Mouse (Mus musculus) lung, postnatal 10 days (tissue): ENCODE measurements at regions not wholly inside any gene's neighbourhood (a gene's known extent, or its start where the extent isn't known, plus 50 kb on each side); places are given as distances from the start of the nearest gene placed in this dataset.
"Not testable (repeated sequence)": the region's sequence is repeated elsewhere in the genome, so short reads cannot be mapped to it uniquely, and the experiment has no call there.

Experiments used
- DNase-seq: peaks from one replicate; pipeline ENCODE4 v3.0.0; 2021

DNA sequence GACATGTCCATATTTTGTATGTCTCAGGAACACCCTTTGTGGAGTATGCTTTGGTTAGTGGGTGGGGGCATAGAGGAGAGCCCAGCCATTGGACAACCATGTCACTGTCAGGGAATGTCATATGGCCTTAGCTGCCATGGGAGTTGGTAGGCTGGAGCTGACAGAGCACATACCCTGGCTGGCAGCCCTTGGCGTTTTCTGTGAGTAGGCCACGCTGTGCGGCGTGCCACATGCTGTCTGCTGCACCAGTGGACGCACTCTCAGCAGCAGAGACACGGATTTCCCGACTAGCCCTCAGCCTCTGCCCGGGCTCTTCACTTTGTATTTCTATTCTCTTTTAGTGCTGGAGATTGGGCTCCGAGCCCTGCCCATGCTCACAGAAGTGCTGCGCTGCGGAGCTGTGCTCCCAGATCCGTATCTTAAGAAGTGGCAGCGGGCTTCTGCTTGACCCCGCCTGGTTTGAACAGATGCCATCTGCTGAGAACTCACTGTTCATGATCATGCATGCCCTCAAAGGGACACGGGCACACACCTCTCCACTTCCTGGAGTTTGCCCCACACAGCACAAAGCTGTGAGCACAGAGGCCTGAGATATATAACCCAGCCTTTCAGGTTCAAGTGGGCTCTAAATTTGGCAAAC is 160.1 kb downstream of the Sall1 start:
- DNase-seq: no peak

DNA sequence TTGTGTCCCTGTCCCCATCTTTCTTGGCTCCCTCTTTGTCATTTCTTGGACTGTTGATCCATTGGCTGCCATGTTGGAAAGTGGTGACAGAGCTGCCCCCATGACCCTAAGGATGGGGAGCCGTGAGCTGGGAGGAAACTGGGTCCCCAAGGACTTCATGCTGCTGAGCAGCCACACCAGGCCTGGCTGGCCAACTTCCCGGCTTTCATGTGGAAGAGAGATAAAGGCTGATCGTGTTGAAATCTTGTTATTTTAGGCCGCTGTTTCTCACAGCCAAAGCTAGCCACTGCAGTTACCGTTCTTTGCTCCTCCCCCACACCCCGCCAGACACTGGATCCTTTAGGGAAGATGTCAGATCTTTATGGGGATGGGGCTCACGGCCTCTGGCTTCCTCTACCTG is 164.1 kb downstream of the Sall1 start:
- peak; percentile 33 for DNase-seq

DNA sequence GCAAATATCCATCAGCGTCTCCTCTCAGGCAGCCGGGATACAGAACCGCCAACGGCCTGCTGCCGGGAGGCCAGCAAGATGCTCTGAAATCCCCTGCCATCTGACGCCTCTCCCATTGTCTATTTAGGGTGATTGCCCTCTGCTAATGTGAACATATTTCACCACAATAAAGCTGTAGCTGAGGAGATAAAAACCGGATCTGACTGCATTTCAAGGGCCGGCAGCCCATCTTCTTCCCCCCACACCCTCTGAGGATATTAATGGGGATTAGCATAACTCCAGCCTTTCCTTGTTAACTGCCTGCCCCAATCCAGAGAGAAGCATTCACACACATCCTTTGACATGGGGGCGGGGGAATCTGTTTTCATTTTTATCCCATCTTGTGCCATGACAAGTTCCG is 166.0 kb downstream of the Sall1 start:
- no peak for DNase-seq

DNA sequence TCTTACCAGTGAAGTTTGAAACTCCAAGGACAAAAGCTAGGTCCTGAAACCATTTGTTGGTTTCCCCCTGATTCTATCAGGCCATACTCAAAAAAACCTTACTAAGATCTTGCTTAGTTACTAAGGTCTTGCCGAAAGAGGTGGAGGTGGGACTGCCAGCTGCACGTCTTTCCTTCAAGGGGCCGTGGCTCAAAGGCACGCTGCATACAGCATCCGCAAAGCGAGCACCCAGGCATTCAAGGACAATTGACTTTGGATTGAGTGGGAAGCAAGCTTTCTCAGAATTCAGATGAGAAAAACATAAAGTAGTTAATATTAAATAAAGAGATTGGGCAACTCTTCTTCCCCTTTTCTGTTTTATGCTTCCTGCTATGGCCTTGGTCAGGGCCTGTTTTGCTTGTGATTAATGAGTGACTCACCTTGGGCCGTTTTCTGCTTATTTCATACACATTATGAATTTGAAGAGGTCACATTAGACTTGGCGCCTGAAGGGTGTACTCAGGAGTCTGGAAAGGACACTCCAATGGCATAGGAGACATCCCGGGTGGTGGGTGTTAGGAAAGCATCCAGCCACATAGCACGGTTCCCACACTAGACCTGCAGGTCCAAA is 166.1 kb downstream of the Cyld start:
- DNase-seq: no peak

DNA sequence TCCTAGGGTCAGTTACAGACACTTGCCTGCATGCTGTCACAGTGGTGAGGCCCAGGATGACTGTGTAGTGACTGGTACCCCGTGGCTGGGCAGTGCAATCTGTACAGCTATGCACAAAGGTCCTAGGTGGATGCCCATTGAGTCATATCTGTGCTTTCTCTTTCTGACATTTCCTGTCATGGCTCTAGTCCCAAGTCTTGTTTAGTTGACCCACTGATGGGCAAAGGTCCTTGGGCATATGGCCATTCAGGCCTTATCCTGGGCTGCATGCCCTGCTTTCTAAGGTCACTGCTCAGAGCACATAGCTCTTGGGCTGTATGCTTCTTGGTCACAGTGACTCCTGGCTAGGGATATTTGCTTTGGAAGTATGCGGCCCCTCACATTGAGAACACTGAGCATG is 160.4 kb downstream of the Cyld start:
- DNase-seq: no peak

DNA sequence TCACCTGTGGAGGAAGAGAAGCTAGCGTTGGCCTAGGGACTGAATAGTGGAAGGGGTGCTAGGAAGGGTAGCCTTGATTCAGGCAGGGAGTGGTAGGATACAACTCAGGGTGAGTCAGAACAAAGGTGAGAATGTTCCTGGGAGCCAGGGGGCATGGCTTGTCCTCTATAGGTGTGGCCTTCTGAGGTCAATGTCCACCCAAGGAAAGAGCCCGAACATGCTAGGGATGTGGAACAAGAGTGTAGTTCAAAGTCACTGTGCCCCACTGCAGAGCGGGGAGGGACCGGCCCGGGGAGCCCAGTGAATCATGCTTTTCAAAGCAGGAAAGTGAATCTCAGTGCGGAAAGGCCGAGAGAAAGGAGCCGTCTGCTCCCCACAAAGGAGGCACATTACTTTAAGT is 156.4 kb downstream of the Cyld start:
- no peak for DNase-seq

DNA sequence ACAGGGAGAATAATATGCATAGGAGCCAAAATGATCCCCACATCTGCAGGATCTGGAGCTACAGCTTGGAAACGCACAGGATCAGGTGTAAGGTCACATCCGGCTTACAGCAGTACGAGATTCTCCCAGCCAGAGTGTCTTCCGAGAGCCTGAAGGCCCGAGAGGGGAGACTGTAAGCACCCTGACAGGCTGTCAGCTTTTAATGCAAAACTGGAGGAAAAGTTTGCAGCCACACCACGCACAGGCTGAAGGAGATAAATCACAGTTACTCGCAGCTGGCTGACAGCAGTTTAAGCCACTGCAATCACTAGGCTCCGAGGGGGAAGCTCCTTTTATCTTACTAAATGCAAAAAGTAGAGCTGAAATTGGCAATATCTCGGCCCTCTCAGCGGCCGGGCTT is 149.1 kb downstream of the Cyld start:
- no peak for DNase-seq

DNA sequence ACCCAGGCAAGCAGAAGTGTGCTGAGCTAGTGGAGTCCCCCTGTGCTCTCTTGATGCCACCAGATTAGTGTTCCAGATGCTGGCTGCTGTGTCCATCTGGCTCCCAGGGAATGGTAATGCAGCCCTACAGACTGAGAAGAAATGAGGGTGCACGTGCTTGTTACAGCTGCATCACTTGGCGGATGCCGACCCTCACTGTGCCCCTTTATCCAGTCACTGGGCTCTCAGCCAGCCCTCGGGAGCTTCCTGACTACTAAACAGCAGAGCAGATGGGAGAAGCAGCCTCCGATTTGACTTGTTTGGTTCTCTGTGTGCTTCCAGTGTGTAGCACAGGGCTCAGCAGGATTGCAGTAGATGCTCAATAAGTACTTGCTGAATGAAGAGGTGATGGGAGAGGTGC is 147.5 kb downstream of the Cyld start:
- DNase-seq: no peak

DNA sequence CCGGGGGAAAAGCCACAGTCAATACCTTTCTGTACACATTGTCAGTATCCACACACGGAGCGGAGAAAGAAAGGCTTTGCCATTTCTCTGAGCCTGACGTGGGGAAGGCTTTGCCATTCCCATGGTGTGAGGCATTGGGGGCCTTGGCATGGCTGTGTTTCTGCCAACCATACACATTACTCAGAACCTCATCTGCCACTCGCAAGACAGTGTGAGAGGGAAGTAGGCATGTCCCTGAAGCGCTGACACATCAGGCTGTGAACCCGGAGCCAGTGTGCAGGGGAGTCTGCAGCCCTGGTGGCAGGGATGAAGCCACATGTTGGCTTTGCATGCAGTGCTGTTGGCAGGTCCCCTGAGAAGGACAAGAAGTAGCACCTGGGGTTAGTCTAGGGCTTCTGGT is 145.6 kb downstream of the Cyld start:
- DNase-seq: no peak

DNA sequence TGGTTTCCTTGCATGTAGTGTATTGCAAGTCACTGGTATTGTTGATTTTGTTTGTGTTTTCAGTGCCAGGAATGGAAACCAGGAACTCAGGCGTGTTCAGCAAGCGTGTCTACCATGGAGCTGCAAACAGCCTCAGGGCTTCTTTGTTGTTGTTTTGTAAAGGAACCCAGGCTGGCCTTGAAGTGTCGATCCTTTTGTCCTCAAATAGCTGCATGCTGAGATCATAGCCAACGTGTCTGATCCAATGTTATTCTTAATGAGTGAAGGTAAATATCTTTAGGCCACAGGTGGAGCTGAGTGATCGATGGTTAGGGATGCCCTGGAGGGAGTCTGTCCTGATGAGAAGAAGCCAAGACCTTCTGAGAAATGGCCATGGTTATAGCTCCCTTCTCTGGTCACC is 143.3 kb downstream of the Cyld start:
- no peak for DNase-seq

DNA sequence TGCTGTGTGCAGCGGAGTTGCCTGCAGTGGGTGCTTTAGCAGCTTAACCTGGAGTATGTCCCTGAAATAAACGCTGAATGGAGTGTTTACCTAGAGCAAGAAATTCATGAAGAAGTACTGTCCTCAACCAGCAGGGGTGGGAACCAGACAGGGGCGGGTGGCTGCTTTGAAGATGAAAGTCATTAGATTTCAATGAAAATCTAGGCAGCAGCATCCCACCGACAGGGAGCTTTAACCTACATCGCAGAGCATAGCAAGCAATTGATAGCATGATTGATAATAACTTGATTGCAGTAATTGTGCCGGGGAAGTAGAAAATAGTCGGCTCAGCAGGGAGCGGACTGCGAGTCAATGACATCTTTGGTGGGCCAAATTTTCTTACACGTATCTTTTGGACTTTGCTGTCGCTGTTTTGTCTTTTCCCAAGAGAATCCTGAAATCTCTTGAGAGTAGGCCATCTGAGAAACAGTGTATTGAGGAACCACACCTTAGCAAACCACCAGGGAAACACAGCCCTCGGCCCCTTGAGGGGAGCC is 139.0 kb downstream of the Cyld start:
- no peak for DNase-seq

DNA sequence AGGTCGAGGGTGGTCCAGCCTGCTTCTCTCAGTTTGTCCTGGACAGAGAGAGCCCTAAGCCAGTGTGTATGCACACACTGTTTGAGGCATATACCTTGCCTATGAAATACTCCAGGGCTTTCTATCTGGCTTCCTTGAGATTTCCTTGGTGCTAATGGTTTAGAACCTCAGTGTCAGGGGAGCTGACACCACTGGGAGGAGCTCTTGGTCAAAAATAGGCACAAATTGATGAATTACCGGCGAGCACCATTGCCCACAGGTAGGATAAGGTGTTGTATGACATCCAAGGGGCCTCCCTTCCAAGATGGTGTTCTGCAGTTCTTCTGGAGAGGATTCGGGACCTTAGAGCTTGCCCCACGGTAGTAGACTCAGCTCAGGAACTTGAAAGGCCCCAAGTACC is 129.0 kb downstream of the Cyld start:
- DNase-seq: no peak

DNA sequence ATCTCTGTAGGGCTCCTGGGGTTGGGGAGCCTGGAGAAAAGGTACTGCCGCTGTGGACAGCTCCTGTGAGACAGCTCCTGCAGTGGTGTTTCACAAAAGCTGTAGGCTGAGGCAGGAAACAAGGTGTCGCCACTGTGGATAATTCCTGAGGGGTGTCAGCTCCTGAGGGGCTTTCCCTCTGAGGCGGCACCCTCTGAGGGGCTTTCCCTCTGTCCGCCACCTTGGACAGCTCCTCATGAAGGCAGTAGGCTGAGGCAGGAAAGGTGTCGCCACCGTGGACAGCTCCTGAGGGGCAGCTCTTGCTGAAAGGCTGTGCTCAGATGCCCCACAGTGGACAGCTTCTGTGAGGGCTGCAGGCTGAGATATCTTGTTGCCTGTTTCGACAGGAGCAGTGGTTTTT is 127.1 kb downstream of the Cyld start:
- DNase-seq: no peak

DNA sequence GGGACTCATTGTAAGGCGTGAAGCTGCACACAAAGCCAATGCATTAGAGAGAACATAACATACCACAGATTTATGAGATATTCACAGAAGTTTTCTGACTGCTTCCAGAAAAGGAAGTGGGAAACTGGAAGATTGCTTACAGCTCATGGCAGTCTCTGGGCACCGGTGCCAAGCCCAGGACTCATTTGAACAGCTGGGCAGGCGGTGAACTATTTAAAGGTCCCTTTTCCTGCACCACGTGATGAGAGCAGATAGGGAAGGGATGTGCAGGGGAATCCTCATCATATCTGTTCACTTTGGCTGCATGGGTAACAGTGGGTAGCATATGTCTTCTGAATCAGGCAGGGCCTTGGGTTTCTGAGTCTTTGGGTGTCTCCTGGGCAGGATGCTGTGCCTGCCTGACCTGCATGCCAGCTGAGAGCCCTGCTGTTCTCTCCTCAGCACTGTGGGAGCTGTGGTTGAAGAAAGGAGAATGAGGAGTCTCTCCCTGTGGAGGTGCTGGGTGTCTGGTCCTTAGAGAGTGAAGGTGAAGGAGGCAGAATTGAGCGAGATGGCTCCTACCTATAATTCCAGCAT is 123.5 kb downstream of the Cyld start:
- no peak for DNase-seq

DNA sequence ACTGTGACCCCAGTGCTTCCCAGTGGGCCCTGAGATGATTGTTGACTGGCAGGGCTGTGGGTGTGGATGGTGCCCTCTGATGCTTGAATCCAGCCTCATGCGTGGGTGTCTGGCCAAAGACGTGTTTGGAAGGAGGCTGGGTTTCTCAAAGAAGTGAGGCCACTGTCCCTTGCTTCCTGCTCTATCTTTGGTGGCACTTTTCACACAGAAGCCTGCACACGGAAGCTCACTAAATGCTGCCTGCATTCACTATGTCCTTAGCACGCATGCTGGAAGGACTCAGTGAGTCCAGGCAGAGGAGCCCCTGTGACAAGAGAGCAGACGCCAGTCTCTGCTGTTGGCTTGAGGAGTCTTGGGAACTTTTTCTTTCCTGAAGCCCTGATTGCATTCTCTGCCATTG is 119.6 kb downstream of the Cyld start:
- DNase-seq: no peak

DNA sequence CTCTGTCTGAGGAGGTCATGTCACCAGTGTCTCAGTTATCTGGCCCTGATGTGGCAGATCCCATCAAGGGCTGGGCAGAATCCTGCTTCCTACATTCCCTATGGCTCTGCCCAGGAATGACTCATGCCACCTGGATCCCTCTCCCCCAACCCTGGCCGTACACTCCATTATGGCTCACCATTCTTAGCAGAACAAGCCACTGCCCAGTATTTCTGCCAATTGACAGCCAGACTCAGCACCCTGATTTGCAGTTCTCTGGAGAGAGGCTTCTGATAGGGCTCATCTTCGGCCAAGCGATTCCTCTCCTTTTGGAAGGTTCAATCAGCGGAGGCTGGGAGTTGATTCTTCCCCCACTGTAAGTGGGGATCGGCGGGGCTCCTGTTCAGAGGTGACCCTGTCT is 117.4 kb downstream of the Cyld start:
- no peak for DNase-seq

DNA sequence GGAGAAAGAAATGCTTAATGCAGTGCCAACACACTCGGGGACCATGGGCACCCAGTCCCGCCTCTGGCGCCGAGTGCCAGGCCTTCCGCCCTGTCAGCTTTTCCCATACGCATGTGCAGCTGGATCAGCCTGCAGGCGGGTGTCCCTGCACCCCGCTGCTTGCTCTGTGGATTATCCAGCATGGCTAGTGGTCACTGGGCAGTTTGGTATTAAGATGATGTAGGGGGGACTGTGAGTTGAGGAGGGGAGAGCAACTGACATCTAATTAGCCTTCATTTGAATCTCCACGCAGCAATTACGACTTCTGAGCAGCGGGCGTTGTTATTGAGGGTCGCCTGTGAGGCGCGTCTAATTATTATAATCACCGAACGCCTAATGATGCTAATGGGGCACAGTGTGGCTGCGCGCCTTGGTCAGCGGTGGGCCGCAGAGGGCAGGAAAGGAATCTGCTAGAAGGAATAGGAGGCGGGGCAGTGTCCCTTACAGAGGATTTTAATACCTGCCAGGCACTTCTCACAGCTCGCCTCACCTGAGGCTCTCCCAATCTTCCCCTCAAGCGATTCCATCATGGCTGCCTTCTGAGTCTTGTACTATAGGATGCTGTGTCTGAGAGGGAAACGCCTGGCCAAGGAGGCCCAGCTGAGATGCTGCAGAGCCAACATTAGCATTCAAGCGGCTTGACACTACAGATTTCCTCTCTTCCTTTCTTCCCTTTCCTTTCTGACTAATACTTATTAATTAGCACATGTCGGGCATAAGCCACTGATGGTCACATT is 116.3 kb downstream of the Cyld start:
- DNase-seq: no peak

DNA sequence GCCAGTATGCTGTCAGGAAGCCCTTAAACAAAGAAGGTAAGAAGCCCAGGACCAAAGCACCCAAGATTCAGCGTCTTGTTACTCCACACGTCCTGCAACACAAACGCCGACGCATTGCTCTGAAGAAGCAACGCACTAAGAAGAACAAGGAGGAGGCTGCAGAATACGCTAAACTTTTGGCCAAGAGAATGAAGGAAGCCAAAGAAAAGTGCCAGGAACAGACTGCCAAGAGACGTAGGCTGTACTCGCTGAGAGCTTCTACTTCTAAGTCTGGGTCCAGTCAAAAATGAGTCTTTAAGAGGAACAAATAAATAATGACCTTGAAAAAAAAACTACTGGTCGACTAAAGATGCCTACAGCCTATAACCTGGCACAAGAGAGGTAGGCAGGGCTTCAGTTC is 110.0 kb downstream of the Cyld start:
- DNase-seq: not testable (repeated sequence)
